Mouse (Mus musculus) spleen, adult 2 months (tissue): ENCODE results near the gene Ccdc102a. TPM values are rescaled to one million over a fixed set of nuclear protein-coding genes. Genes with fewer than 3 reads are reported as not detected.

ENCODE experiments used
- DNase-seq, 2 experiments: peaks; one replicate each; pipeline versions ENCODE4 v3.0.0 to v3.0.0-alpha.2; 2012 to 2021; ENCODE audit warnings: low spot score in 2 of 2, low read depth in 1 of 2
- H3K27ac ChIP-seq: fragments of 200-500 bp; 2 replicates; pipeline ENCODE4 v1.5.1; 2012; ENCODE audit warnings: low read length, inconsistent platforms; ENCODE audit not compliant: insufficient read depth
- H3K27me3 ChIP-seq: fragments of 200-500 bp; 2 replicates; pipeline ENCODE4 v1.6.1; 2012; ENCODE audit warnings: mild to moderate bottlenecking, moderate library complexity, low read length, inconsistent platforms; ENCODE audit not compliant: control insufficient read depth, insufficient read depth
- H3K36me3 ChIP-seq: fragments of 200-500 bp; 2 replicates; pipeline ENCODE4 v1.6.1; 2012; ENCODE audit warnings: mild to moderate bottlenecking, low read length, inconsistent platforms; ENCODE audit not compliant: control insufficient read depth, insufficient read depth
- H3K4me1 ChIP-seq: fragments of 200-500 bp; 2 replicates; pipeline ENCODE4 v1.6.1; 2011; ENCODE audit warnings: inconsistent platforms; ENCODE audit not compliant: control insufficient read depth, insufficient read depth, insufficient read length
- H3K4me3 ChIP-seq: fragments of 200-500 bp; 2 replicates; pipeline ENCODE4 v1.5.1; 2011; ENCODE audit warnings: mild to moderate bottlenecking, inconsistent platforms; ENCODE audit not compliant: insufficient read depth, insufficient read length; ENCODE audit errors: extremely low read depth
- CTCF ChIP-seq: fragments of 200-500 bp; IDR thresholded peaks from 2 replicates; pipeline ENCODE4 v1.5.1; 2011; ENCODE audit warnings: mild to moderate bottlenecking, inconsistent platforms; ENCODE audit not compliant: insufficient read depth, insufficient read length, insufficient replicate concordance; ENCODE audit errors: extremely low read depth
- POLR2A ChIP-seq: fragments of 200-500 bp; IDR thresholded peaks from 2 replicates; pipeline ENCODE4 v1.6.1; 2011; ENCODE audit warnings: low read depth, low read length, inconsistent platforms
- WGBS: fragments of 180-500 bp; shearing (Covaris S2); methylation state at CpG from one replicate; pipeline ENCODE4 v1.1.7; 2018; 5-methylcytosine and 5-hydroxymethylcytosine counted together
- polyA plus RNA-seq: library from polyadenylated mRNA; depleted of rRNA; stranded (reverse); fragments of >200 nt; gene quantifications from 2 replicates; pipeline ENCODE4 v1.2.3, GENCODE M21; 2012; rRNA removed

Ccdc102a gene
- 10.7 and 14.2 TPM in 2 replicates for polyA plus RNA-seq

DNA sequence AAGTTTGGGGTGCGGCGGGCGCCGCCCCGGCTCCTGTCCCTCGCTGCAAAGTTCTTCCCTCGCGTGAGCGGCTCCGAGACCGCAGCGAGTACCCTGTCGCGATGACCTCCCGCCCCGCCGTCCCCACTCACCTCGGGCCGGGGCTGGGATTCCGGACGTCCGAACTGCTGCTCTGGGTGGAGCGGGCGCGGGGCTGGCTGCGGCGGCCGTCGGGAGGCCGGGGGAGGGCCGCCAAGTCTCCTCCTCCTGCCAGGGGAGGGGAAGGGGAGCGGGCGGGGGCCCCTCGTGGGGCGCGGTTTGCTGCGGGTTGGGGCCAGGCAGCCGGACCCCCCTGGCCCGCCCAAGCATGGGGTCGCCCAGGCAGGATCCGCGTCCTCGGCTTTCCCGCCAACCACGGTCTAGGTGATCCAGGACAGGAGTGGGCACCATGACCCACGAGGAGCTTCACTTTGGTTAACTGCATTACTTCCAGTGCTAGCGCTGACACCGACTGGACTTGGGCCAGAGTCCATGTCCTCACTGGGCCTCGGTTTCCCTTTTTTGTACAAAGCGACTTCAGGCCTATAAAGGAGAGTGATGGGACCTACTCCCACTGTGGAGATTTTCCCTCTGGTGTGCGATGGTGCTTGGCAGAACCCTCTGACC is at the start of gene Ccdc102a:
Ccdc102a (minus strand) TSS at position 248 of the 645 bp plus-strand sequence.
- Histone ChIP-seq H3K27ac (peak within 1 kb of the TSS; percentile 66), H3K4me1 (peaks cover 6% of the 10 kb centered on the region; the same call in 1 of the 2 replicates), H3K4me3 (peak within 1 kb of the TSS; percentile 68), H3K27me3 (peaks cover 5% of the 10 kb centered on the region), H3K36me3 (no peaks in the 10 kb centered on the region)
- DNase-seq: no peak
- 8% methylated on average over 46 of the region's 51 CpGs for WGBS
- TF ChIP-seq POLR2A: no peak
- no peak for TF ChIP-seq CTCF

DNA sequence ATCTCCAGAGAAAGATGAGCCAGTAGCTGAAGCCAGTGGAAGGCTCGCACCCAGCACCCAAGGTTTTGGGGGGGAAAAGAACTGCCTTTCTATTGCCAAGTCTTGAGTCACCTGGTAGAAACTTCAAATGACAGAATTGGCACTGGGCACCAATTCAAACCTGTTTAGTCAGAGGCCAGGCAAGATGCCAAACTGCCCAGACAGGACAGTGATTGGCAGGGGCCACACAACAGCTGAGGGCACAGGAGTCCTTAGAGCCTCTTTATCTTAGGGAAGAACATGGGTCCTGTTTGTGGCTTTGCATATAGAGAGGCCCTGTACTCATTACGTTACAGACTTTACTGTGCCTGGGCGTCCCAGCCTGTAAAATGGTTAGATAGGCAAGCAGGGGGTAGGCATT is 49.7 kb upstream of the Ccdc102a start:
- Histone ChIP-seq H3K27me3 (no peaks in the 10 kb centered on the region), H3K27ac (no peak overlapping the region), H3K4me1 (no peaks in the 10 kb centered on the region), H3K36me3 (no peaks in the 10 kb centered on the region), H3K4me3 (no peak overlapping the region)
- TF ChIP-seq POLR2A: no peak
- 78% methylated on average over 3 of the region's 3 CpGs for WGBS
- DNase-seq: no peak

GRCm38 (mm10) chr8:94967071-94967470 is 49.2 kb upstream of the Ccdc102a start:
- no peak for DNase-seq
- Histone ChIP-seq H3K36me3 (no peaks in the 10 kb centered on the region), H3K27me3 (no peaks in the 10 kb centered on the region), H3K4me1 (no peaks in the 10 kb centered on the region), H3K4me3 (no peak overlapping the region), H3K27ac (no peak overlapping the region)
- TF ChIP-seq CTCF (no peak), POLR2A (no peak)
- 27% methylated on average over 4 of the region's 4 CpGs for WGBS

- TF ChIP-seq POLR2A: no peak
- TF ChIP-seq CTCF: peak; percentile 25; the same call in 1 of the 2 replicates
- H3K4me3 ChIP-seq: no peak overlapping the region
- peak; percentile 34 to 44 for DNase-seq
- H3K36me3 ChIP-seq: no peaks in the 10 kb centered on the region
- no peaks in the 10 kb centered on the region for H3K4me1 ChIP-seq
- no peaks in the 10 kb centered on the region for H3K27me3 ChIP-seq
- WGBS: 4% methylated on average over 7 of the region's 7 CpGs
- no peak overlapping the region for H3K27ac ChIP-seq
Observed at GRCm38 (mm10) chr8:94966578-94966977, 48.7 kb upstream of the Ccdc102a start.

- DNase-seq: no peak
- no peak overlapping the region for H3K4me3 ChIP-seq
- TF ChIP-seq CTCF (no peak), POLR2A (no peak)
- H3K36me3 ChIP-seq: no peaks in the 10 kb centered on the region
- 15% methylated on average over 10 of the region's 10 CpGs for WGBS
- H3K27me3 ChIP-seq: no peaks in the 10 kb centered on the region
- H3K4me1 ChIP-seq: no peaks in the 10 kb centered on the region
- no peak overlapping the region for H3K27ac ChIP-seq
Observed at GRCm38 (mm10) chr8:94964828-94965227, 46.9 kb upstream of the Ccdc102a start.

DNA sequence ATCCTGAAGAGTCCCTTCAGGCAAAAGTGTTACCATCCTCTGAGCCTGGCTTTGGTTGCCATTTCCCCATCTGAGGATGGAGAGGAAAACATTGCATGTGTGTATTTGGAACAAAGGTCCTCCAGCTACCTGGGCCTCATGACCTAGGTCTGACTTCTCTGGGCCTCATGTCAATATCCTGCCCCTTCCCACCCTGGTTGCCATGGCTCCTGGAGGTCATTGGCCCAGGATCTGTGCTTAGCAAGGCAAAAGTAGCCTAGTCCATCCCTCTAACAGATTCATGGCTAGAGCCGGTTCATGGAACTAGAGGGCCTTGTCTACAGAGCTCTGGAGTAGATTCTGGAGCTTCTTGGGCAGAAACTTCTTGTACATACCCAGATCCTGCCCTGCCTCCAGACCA is 44.3 kb upstream of the Ccdc102a start:
- no peak overlapping the region for H3K27ac ChIP-seq
- no peak overlapping the region for H3K4me3 ChIP-seq
- H3K36me3 ChIP-seq: no peaks in the 10 kb centered on the region
- H3K27me3 ChIP-seq: no peaks in the 10 kb centered on the region
- no peaks in the 10 kb centered on the region for H3K4me1 ChIP-seq
- no peak for TF ChIP-seq POLR2A
- no peak for TF ChIP-seq CTCF
- no peak for DNase-seq
- WGBS: 96% methylated on average over 1 of the region's 1 CpGs

DNA sequence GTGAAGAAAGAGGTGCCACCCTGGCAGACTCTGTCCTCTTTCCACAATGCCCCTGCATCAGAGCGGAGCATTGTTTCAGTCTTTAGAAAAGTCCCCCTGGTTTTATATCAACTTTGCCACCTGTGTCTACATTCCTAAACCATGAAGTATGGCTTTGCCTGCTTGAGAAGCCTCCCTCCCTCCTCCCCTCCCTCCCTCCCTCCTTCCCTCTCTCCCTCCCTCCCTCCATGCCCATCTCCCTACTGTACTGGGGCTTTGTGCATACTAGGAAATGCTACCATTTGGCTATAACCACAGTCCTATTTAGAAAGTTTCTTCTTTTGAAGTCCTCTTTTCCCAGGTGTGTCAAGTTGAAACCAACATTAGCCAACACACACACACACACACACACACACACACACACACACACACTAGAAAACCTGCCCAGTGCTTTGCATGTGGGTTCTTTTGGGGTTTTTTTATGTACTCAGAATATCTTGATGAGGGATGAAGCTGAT is 38.2 kb upstream of the Ccdc102a start:
- Histone ChIP-seq H3K27me3 (no peaks in the 10 kb centered on the region), H3K36me3 (no peaks in the 10 kb centered on the region), H3K27ac (no peak overlapping the region), H3K4me1 (peaks cover 10% of the 10 kb centered on the region; the same call in 1 of the 2 replicates), H3K4me3 (no peak overlapping the region)
- 64% methylated on average over 1 of the region's 1 CpGs for WGBS
- DNase-seq: no peak
- TF ChIP-seq POLR2A (no peak), CTCF (no peak)
